Mouse (Mus musculus): ENCODE data around the gene Ajap1.

The Ajap1 gene

GRCm38 (mm10) chr4:153356236-153356635, 126.4 kb downstream of the Ajap1 start:
- peak; percentile 28 to 33 for DNase-seq

- DNase-seq: no peak
These were observed 137.6 kb downstream of the Ajap1 start for GRCm38 (mm10) chr4:153344999-153345398.

- DNase-seq: no peak
These were observed 141.7 kb downstream of the Ajap1 start for GRCm38 (mm10) chr4:153340887-153341286.

DNA sequence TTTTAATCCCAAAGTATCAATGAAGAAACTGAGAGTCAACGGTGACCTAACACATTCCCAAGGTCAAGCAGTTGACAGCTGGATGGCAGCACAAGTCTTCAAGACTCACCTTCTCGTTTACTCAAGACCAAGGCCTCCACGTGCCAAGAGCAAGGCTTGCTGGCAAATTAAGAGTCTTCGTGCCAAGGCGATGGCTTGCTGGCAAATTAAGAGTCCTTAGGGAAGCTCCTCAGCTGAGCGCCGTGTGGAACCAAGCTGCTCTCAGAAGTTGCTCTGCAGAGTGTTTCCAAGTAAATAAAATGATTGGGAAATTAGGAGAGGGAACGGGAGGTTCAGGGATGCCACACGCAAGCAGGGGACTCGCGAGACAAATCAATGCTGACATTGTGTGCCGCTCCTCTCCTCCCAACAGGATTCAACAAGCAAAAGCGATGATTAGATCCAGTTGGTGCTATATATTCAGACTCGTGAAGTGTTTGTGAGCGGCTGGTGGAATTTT, 147.3 kb downstream of the Ajap1 start:
- DNase-seq: no peak

DNA sequence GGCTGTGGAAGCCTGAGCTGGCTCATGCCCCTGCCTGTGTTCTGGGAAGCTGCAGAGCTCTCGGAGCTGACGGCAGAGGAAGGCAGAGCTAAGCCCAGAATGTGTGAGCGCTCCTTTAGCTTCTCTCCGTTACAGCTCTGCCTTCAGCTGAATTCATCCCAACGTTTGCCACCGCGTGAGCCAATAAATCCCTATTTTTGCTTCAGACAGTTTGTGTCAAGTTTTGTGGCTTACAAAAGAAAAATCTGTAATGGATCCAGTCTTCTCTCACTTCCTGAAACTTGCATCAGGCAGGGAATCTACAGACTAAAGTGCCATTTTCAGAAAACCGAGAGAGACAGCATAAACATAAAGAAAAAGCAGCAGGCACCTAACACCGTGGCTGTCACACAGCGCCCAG, 154.8 kb downstream of the Ajap1 start:
- no peak for DNase-seq
